Mouse (Mus musculus): ENCODE data around the gene Usp21. TPM values are rescaled to one million over a fixed set of nuclear protein-coding genes. Genes with fewer than 3 reads are reported as not detected.

Usp21 gene
- polyA plus RNA-seq, 2 experiments, result 81.2 to 104 TPM

DNA sequence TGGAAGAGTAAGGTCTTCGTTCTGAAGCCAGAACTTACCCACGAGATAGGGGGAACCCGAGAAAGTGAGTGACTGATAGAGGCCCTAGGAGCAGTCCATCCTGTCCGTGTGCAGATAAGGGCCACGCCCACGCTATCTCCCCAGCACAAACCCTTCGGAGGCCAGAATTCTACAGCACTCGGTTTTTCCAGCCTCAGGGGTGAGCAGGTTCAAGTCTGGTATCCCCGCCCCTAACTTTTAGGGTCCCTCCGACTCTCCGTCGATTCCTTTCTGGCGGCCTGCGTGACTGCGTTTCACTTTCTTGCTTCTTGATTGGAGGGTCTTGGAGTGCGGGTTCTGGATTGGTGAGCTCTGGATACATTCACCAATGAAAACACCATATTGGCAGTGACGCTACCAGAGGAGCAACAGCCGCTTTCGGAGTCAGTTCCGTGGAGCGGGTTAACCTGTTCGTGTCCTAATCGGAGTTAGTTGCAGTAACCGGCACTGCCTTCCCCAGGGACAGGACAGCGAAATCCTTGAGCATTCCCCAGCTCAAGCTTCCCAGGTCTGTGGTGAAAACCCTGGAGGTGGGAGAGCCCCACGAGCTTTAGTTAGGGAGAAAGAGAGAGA lies 6.8 kb downstream of the Usp21 start, which contains the start of gene Ppox:
Gene Ppox (minus strand): TSS at position 271 of the 612 bp plus-strand sequence.
- DNase-seq (ENCODE audit: low spot score), result peak; percentile 98
- peak within 1 kb of the TSS; percentile 55 for H3K4me3 ChIP-seq (replicated peaks; ENCODE audit: low read length)
- 0% methylated on average over 26 of the region's 26 CpGs for whole genome bisulfite sequencing
- peaks cover 71% of the 10 kb centered on the region for H3K36me3 ChIP-seq (ENCODE audit: control insufficient read depth, insufficient read depth, low read length)
- no peak for TF ChIP-seq POLR2A (IDR thresholded peaks at IDR 0.05; ENCODE audit: borderline replicate concordance, extremely low read depth, insufficient read depth, insufficient read length)
- no peaks in the 10 kb centered on the region for H3K27me3 ChIP-seq (ENCODE audit: control insufficient read depth, insufficient read depth, low read length)
- peak within 1 kb of the TSS; percentile 63 for H3K9ac ChIP-seq (ENCODE audit: low read depth, low read length, severe bottlenecking)
- H3K27ac ChIP-seq (replicated peaks; ENCODE audit: low read depth, low read length), result peak within 1 kb of the TSS; percentile 87
- H3K4me1 ChIP-seq (ENCODE audit: control insufficient read depth, insufficient read depth, low read length), result peaks cover 8% of the 10 kb centered on the region
- ATAC-seq (ENCODE audit: low FRiP score, low read depth), result peak; percentile 98
- no peaks in the 10 kb centered on the region for H3K9me3 ChIP-seq (ENCODE audit: control insufficient read depth, low read length)
- H3K4me2 ChIP-seq (replicated peaks; ENCODE audit: low read depth, low read length, severe bottlenecking), result peak within 1 kb of the TSS; percentile 76

DNA sequence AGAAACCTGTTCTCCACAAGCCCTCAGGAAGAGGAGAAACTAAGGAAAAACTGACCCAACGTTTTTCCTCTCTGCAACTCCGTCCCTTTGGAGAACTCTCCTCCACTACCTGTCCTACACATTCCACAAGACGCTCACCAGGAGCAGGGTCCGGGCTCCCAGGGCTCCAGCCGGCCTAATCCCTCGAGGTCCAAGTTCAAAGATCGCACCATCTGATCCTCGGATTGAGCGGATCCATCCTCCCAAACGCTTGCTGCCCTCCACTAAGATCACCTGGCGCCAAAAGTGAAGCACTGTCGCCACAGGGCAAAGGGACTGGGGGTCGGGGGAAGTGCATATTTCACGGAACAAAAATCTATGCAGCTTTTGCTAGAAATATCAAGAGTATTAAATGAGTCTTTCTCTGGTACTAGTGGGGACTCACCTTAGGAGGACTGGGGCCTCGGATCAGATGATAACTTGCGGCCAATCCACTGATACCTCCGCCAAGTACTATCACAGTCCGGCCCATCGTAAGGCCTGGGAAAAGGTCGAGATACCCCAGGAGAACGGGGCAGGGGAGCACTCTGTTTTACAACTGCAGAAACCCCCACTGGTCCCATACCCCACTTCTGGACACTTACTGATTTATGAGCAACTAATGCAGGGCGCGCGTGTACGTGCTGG lies 7.4 kb downstream of the Usp21 start:
- H3K4me3 ChIP-seq (replicated peaks; ENCODE audit: low read length), result peak overlapping the region; percentile 55
- no peaks in the 10 kb centered on the region for H3K9me3 ChIP-seq (ENCODE audit: control insufficient read depth, low read length)
- DNase-seq (ENCODE audit: low spot score) (no peak), ATAC-seq (ENCODE audit: low FRiP score, low read depth) (no peak)
- peaks cover 71% of the 10 kb centered on the region for H3K36me3 ChIP-seq (ENCODE audit: control insufficient read depth, insufficient read depth, low read length)
- H3K27me3 ChIP-seq (ENCODE audit: control insufficient read depth, insufficient read depth, low read length), result no peaks in the 10 kb centered on the region
- peaks cover 8% of the 10 kb centered on the region for H3K4me1 ChIP-seq (ENCODE audit: control insufficient read depth, insufficient read depth, low read length)
- under 1% methylated on average over 25 of the region's 25 CpGs for WGBS
- H3K9ac ChIP-seq (ENCODE audit: low read depth, low read length, severe bottlenecking), result peak overlapping the region; percentile 63
- TF ChIP-seq POLR2A (IDR thresholded peaks at IDR 0.05; ENCODE audit: borderline replicate concordance, extremely low read depth, insufficient read depth, insufficient read length), result no peak
- peak overlapping the region; percentile 76 for H3K4me2 ChIP-seq (replicated peaks; ENCODE audit: low read depth, low read length, severe bottlenecking)
- no peak overlapping the region for H3K27ac ChIP-seq (replicated peaks; ENCODE audit: low read depth, low read length)

DNA sequence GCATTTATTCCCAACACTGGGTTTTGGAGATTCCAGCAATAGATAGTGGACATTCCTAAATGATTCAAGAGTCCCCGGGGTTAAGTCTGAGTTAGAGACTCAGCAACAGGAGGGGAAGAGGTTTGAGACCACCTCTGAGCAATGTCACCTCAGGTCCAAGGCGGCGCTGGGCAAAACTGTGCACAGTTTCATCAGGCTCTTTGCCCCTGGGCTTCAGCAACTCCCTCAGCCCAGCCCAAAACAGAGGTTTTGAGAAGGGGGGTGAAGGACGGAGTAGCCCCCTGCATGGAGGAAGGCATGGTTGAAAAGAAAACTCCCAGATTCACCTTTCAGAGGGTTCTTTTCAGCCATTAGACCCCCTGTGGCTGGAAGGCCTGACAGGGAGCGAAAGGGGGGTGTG lies 8.1 kb downstream of the Usp21 start:
- no peaks in the 10 kb centered on the region for H3K27me3 ChIP-seq (ENCODE audit: control insufficient read depth, insufficient read depth, low read length)
- peaks cover 71% of the 10 kb centered on the region for H3K36me3 ChIP-seq (ENCODE audit: control insufficient read depth, insufficient read depth, low read length)
- no peak for TF ChIP-seq POLR2A (IDR thresholded peaks at IDR 0.05; ENCODE audit: borderline replicate concordance, extremely low read depth, insufficient read depth, insufficient read length)
- H3K27ac ChIP-seq (replicated peaks; ENCODE audit: low read depth, low read length), result no peak overlapping the region
- no peak for DNase-seq (ENCODE audit: low spot score)
- H3K9me3 ChIP-seq (ENCODE audit: control insufficient read depth, low read length), result no peaks in the 10 kb centered on the region
- H3K4me3 ChIP-seq (replicated peaks; ENCODE audit: low read length), result peak overlapping the region; percentile 55
- 67% methylated on average over 5 of the region's 5 CpGs for WGBS
- H3K9ac ChIP-seq (ENCODE audit: low read depth, low read length, severe bottlenecking), result peak overlapping the region; percentile 63
- H3K4me1 ChIP-seq (ENCODE audit: control insufficient read depth, insufficient read depth, low read length), result peaks cover 8% of the 10 kb centered on the region
- no peak for ATAC-seq (ENCODE audit: low FRiP score, low read depth)
- H3K4me2 ChIP-seq (replicated peaks; ENCODE audit: low read depth, low read length, severe bottlenecking), result peak overlapping the region; percentile 76

DNA sequence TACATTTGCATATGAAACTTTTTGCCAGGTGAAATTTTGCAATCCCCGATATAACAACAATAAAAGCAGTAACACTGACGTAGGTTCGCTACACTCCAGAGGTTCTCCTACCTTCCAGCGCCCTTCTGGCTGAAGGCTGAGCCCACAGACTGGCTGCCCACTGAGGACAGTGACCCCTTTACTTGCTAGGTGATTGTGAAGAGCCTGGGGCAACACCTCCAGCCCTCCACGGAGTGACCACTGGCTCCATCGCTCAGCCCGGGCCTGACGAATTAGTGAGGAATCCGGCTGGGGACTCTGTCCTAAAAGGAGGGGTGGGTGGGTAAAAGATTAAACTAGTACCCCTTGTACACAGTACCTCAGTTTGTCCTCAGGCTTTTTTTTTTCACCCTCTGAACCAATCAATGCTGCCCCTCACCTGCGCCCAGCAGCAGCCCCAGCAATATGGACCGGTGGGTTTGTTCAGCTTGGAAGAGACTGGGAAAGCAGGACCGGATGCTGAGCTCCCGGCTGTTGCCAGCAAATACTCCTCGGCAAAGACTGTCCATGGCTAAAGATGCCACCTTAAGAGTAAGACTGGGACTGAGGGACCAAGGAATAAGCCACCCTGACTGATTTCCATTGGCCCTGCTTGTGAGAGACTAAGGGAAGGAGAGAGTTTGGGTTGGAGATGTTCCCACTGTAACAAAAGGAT lies 8.6 kb downstream of the Usp21 start:
- peaks cover 8% of the 10 kb centered on the region for H3K4me1 ChIP-seq (ENCODE audit: control insufficient read depth, insufficient read depth, low read length)
- peaks cover 69% of the 10 kb centered on the region for H3K36me3 ChIP-seq (ENCODE audit: control insufficient read depth, insufficient read depth, low read length)
- no peak overlapping the region for H3K9ac ChIP-seq (ENCODE audit: low read depth, low read length, severe bottlenecking)
- no peaks in the 10 kb centered on the region for H3K27me3 ChIP-seq (ENCODE audit: control insufficient read depth, insufficient read depth, low read length)
- H3K9me3 ChIP-seq (ENCODE audit: control insufficient read depth, low read length), result no peaks in the 10 kb centered on the region
- TF ChIP-seq POLR2A (IDR thresholded peaks at IDR 0.05; ENCODE audit: borderline replicate concordance, extremely low read depth, insufficient read depth, insufficient read length), result no peak
- H3K27ac ChIP-seq (replicated peaks; ENCODE audit: low read depth, low read length), result no peak overlapping the region
- ATAC-seq (ENCODE audit: low FRiP score, low read depth), result no peak
- peak overlapping the region; percentile 55; the same call in 1 of the 2 replicates for H3K4me3 ChIP-seq (replicated peaks; ENCODE audit: low read length)
- 85% methylated on average over 14 of the region's 14 CpGs for WGBS
- H3K4me2 ChIP-seq (replicated peaks; ENCODE audit: low read depth, low read length, severe bottlenecking), result peak overlapping the region; percentile 76; the same call in 1 of the 2 replicates
- no peak for DNase-seq (ENCODE audit: low spot score)

DNA sequence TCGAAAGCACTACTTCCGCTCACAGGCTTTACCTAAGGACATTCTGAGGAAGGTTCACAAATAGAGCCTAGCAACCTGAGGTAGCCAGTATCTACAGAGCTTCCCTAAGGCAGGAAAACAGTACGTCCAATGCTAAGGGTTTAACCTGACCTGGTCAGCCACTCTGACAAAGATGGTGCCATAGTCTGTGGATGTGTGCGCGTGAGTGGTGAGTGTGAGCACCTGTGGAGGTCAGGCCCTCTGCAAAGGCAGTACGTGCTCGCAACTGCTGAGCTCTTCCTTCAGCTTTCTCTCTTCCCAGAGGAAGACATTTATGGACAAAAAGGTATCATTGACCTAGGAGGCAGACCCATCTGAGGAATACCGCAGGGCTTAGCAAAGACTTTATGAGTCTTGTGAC lies 9.4 kb downstream of the Usp21 start:
- Histone ChIP-seq H3K27me3 (ENCODE audit: control insufficient read depth, insufficient read depth, low read length) (no peaks in the 10 kb centered on the region), H3K4me1 (ENCODE audit: control insufficient read depth, insufficient read depth, low read length) (peaks cover 8% of the 10 kb centered on the region), H3K9me3 (ENCODE audit: control insufficient read depth, low read length) (no peaks in the 10 kb centered on the region), H3K4me2 (replicated peaks; ENCODE audit: low read depth, low read length, severe bottlenecking) (no peak overlapping the region), H3K4me3 (replicated peaks; ENCODE audit: low read length) (no peak overlapping the region), H3K27ac (replicated peaks; ENCODE audit: low read depth, low read length) (no peak overlapping the region), H3K36me3 (ENCODE audit: control insufficient read depth, insufficient read depth, low read length) (peaks cover 70% of the 10 kb centered on the region), H3K9ac (ENCODE audit: low read depth, low read length, severe bottlenecking) (no peak overlapping the region)
- 89% methylated on average over 8 of the region's 8 CpGs for WGBS
- DNase-seq (ENCODE audit: low spot score) (no peak), ATAC-seq (ENCODE audit: low FRiP score, low read depth) (no peak)
- TF ChIP-seq POLR2A (IDR thresholded peaks at IDR 0.05; ENCODE audit: borderline replicate concordance, extremely low read depth, insufficient read depth, insufficient read length), result no peak

All from limb, embryonic 14.5 days (tissue).